Mouse (Mus musculus): ENCODE measurements around the gene Neurl2. TPM values are rescaled to one million over a fixed set of nuclear protein-coding genes. Genes with fewer than 3 reads are reported as not detected.
"Not testable (repeated sequence)": the region's sequence is repeated elsewhere in the genome, so short reads cannot be mapped to it uniquely, and the experiment has no call there.

The Neurl2 gene
- polyA plus RNA-seq, 1 experiment from 2014 or later, result 4.6 TPM

DNA sequence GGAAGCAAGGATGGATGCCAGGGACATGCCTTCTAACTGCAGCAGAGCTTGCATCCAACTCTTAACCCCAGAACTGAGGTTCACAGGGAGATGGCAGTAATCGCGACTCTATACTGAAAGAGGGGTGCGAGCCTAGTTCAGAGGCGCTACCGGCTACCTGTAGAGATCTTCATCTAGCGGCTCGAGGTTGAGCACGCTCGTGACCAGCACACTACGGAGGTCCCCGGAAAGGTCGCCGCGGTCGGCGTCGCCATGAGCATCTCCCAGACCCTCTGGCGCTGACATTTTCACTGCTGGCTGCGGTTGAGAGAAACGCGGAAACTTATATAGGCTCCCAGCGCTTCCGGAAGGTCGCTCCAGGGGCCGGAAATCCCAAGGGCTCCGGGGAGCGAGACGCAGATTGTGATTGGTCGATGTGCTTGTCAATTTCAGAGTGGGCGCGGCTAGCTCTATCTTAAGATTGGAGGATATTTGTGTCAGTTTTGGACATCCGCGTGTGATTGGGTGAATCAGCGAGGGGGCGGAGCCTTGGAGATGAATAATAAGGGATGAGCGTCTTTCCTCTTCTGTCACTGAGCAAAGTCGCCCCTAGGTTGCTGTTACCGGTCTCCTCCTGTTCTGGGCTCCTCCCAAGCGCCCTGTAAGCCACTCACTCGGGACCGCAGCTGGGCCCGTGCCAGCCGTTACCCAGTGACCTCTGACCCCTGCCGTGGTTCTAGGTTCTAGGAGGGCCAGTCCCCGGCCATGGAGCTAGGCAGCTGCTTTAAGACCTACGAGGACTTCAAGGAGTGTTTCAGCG, 28.5 kb downstream of the Neurl2 start, which contains the start of the genes Acot8 and Zswim3:
Gene Acot8 (minus strand): TSS at position 350 of the 799 bp plus-strand sequence.
Gene Zswim3 (plus strand): TSS at position 566 of the 799 bp plus-strand sequence.
- Histone ChIP-seq H3K36me3 (replicated peaks) (peaks cover 9% of the 10 kb centered on the region; the same call in 1 of the 2 replicates), H3K27ac (peak within 1 kb of the TSS; percentile 83), H3K4me3 (replicated peaks) (peak within 1 kb of the TSS; percentile 74), H3K4me1 (peaks cover 23% of the 10 kb centered on the region), H3K27me3 (no peaks in the 10 kb centered on the region), H3K4me2 (peak within 1 kb of the TSS; percentile 91), H3K9me3 (no peaks in the 10 kb centered on the region), H3K9ac (peak within 1 kb of the TSS; percentile 87)
- peak; percentile 97 for ATAC-seq (ENCODE audit: low FRiP score)
- under 1% methylated on average over 47 of the region's 47 CpGs for WGBS

GRCm38 (mm10) chr2:164803921-164804313, 29.3 kb downstream of the Neurl2 start:
- H3K4me1 ChIP-seq, result peaks cover 23% of the 10 kb centered on the region
- H3K27me3 ChIP-seq, result no peaks in the 10 kb centered on the region
- peak overlapping the region; percentile 87 for H3K9ac ChIP-seq
- peaks cover 17% of the 10 kb centered on the region; the same call in 1 of the 2 replicates for H3K36me3 ChIP-seq (replicated peaks)
- peak overlapping the region; percentile 87 for H3K4me2 ChIP-seq
- no peak overlapping the region for H3K27ac ChIP-seq
- H3K9me3 ChIP-seq, result no peaks in the 10 kb centered on the region
- ATAC-seq (ENCODE audit: low FRiP score), result no peak
- peak overlapping the region; percentile 74 for H3K4me3 ChIP-seq (replicated peaks)
- 74% methylated on average over 1 of the region's 1 CpGs for WGBS

DNA sequence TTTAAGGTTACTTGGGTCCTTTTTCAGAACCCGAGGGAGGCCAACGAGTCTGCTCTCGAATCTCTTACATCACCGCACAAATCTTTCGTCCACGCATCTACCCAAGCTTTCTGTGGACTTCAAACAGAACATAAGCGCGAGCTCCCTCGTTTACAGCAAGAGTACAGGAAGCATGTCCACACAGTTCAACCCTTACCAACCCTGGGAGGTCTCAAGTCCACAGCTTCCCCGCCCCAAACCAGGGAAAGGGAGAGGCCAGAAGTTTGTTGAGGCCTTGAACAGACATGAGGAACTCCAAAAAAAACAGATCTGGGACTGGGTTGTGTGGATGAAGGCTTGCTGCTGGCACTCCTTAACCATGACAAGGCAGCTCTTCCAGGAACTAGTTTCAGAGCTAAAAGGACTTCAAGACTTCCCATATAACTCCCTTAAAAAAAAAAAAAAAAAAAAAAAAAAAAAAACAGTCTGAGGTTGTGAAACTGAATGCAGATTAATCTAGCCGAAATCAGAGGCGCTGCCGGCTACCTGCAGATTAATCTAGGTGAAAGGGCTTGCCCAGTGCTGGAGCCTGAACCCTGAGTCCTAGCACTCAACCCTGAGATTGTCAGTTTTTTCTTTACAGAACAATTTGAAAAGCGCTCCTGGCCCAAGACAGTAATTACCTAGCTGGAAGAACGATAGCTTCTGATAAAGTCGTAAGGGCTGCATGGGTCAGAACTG, 29.9 kb downstream of the Neurl2 start:
- peaks cover 20% of the 10 kb centered on the region for H3K36me3 ChIP-seq (replicated peaks)
- peak overlapping the region; percentile 87 for H3K4me2 ChIP-seq
- H3K27me3 ChIP-seq, result no peaks in the 10 kb centered on the region
- no peaks in the 10 kb centered on the region for H3K9me3 ChIP-seq
- no peak overlapping the region for H3K27ac ChIP-seq
- WGBS, result 92% methylated on average over 16 of the region's 16 CpGs
- peak overlapping the region; percentile 74 for H3K4me3 ChIP-seq (replicated peaks)
- H3K9ac ChIP-seq, result peak overlapping the region; percentile 87; the same call in 1 of the 2 replicates
- no peak for ATAC-seq (ENCODE audit: low FRiP score)
- H3K4me1 ChIP-seq, result peaks cover 23% of the 10 kb centered on the region

GRCm38 (mm10) chr2:164800252-164801004, 32.8 kb downstream of the Neurl2 start:
- Histone ChIP-seq H3K27me3 (no peaks in the 10 kb centered on the region), H3K4me1 (peaks cover 12% of the 10 kb centered on the region), H3K4me2 (no peak overlapping the region), H3K36me3 (replicated peaks) (peaks cover 42% of the 10 kb centered on the region), H3K4me3 (replicated peaks) (no peak overlapping the region), H3K9me3 (no peaks in the 10 kb centered on the region), H3K9ac (no peak overlapping the region), H3K27ac (no peak overlapping the region)
- no peak for ATAC-seq (ENCODE audit: low FRiP score)
- WGBS, result 93% methylated on average over 13 of the region's 13 CpGs

DNA sequence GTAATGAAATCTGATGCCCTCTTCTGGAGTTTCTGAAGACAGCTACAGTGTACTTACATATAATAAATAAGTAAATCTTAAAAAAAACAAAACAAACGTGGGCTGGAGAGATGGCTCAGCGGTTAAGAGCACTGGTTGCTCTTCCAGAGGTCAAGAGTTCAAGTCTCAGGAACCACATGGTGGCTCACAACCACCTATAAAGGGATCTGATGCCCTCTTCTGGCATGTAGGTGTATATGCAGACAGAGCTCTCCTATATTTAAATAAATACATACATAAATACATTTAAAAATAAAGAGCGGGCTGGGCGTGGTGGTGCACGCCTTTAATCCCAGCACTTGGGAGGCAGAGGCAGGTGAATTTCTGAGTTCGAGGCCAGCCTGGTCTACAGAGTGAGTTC, 34.7 kb downstream of the Neurl2 start:
- WGBS, result 86% methylated on average over 6 of the region's 6 CpGs
- H3K4me3 ChIP-seq (replicated peaks); H3K9me3 ChIP-seq; H3K4me2 ChIP-seq; H3K27me3 ChIP-seq; H3K4me1 ChIP-seq; H3K27ac ChIP-seq; ATAC-seq (ENCODE audit: low FRiP score); H3K9ac ChIP-seq: not testable (repeated sequence)
- H3K36me3 ChIP-seq (replicated peaks), result peaks cover 52% of the 10 kb centered on the region

- Histone ChIP-seq H3K9ac (no peak overlapping the region), H3K4me2 (no peak overlapping the region), H3K4me1 (no peaks in the 10 kb centered on the region), H3K27me3 (no peaks in the 10 kb centered on the region), H3K27ac (no peak overlapping the region), H3K9me3 (no peaks in the 10 kb centered on the region), H3K36me3 (replicated peaks) (peaks cover 75% of the 10 kb centered on the region), H3K4me3 (replicated peaks) (no peak overlapping the region)
- WGBS, result 88% methylated on average over 4 of the region's 4 CpGs
- ATAC-seq (ENCODE audit: low FRiP score), result no peak
Measured at GRCm38 (mm10) chr2:164795868-164796267, 37.4 kb downstream of the Neurl2 start.

- Histone ChIP-seq H3K9ac (no peak overlapping the region), H3K9me3 (no peaks in the 10 kb centered on the region), H3K4me2 (no peak overlapping the region), H3K4me3 (replicated peaks) (no peak overlapping the region), H3K4me1 (no peaks in the 10 kb centered on the region), H3K27ac (no peak overlapping the region), H3K36me3 (replicated peaks) (peaks cover 73% of the 10 kb centered on the region), H3K27me3 (no peaks in the 10 kb centered on the region)
- 33% methylated on average over 5 of the region's 5 CpGs for WGBS
- ATAC-seq (ENCODE audit: low FRiP score), result peak; percentile 56; the same call in 1 of the 2 replicates
Measured at GRCm38 (mm10) chr2:164794293-164794692, 39.0 kb downstream of the Neurl2 start.

DNA sequence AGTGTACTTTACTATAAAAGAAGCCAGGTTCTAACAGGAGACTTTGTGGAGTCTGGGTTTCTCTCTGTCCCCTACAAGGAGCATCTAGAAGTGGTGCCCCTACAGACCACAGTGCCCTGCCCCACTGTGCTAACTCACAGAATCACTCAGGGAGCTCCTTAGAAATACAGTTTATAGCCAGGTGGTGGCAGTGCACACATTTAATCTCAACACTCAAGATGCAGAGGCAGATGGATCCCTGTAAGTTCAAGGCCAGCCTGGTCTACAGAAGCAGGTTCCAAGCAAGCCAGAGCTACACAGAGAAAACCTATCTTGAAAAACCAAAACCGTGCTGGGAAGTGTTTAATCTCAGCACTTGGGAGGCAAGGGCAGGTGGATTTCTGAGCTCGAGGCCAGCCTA, 39.5 kb downstream of the Neurl2 start:
- Histone ChIP-seq H3K9me3 (no peaks in the 10 kb centered on the region), H3K4me3 (replicated peaks) (no peak overlapping the region), H3K36me3 (replicated peaks) (peaks cover 72% of the 10 kb centered on the region), H3K9ac (no peak overlapping the region), H3K4me1 (no peaks in the 10 kb centered on the region), H3K27ac (no peak overlapping the region), H3K27me3 (no peaks in the 10 kb centered on the region), H3K4me2 (no peak overlapping the region)
- no peak for ATAC-seq (ENCODE audit: low FRiP score)
- WGBS, result 96% methylated on average over 2 of the region's 2 CpGs

- H3K4me2 ChIP-seq, result no peak overlapping the region
- H3K27ac ChIP-seq, result no peak overlapping the region
- no peaks in the 10 kb centered on the region for H3K9me3 ChIP-seq
- peaks cover 69% of the 10 kb centered on the region for H3K36me3 ChIP-seq (replicated peaks)
- no peak for ATAC-seq (ENCODE audit: low FRiP score)
- H3K4me1 ChIP-seq, result no peaks in the 10 kb centered on the region
- H3K4me3 ChIP-seq (replicated peaks), result no peak overlapping the region
- no peak overlapping the region for H3K9ac ChIP-seq
- no peaks in the 10 kb centered on the region for H3K27me3 ChIP-seq
- WGBS, result 86% methylated on average over 3 of the region's 3 CpGs
Measured at GRCm38 (mm10) chr2:164793236-164793635, 40.0 kb downstream of the Neurl2 start.

GRCm38 (mm10) chr2:164792400-164793190, 40.7 kb downstream of the Neurl2 start:
- WGBS, result 91% methylated on average over 12 of the region's 12 CpGs
- Histone ChIP-seq H3K27me3 (no peaks in the 10 kb centered on the region), H3K27ac (no peak overlapping the region), H3K4me3 (replicated peaks) (no peak overlapping the region), H3K9me3 (no peaks in the 10 kb centered on the region), H3K36me3 (replicated peaks) (peaks cover 65% of the 10 kb centered on the region), H3K4me2 (no peak overlapping the region), H3K9ac (no peak overlapping the region), H3K4me1 (no peaks in the 10 kb centered on the region)
- no peak for ATAC-seq (ENCODE audit: low FRiP score)

- H3K9ac ChIP-seq, result no peak overlapping the region
- H3K36me3 ChIP-seq (replicated peaks), result peaks cover 62% of the 10 kb centered on the region
- peaks cover 3% of the 10 kb centered on the region for H3K4me1 ChIP-seq
- H3K4me2 ChIP-seq, result no peak overlapping the region
- no peaks in the 10 kb centered on the region for H3K9me3 ChIP-seq
- 96% methylated on average over 18 of the region's 18 CpGs for WGBS
- no peak overlapping the region for H3K27ac ChIP-seq
- ATAC-seq (ENCODE audit: low FRiP score), result no peak
- peaks cover under 1% of the 10 kb centered on the region; the same call in 1 of the 2 replicates for H3K27me3 ChIP-seq
- no peak overlapping the region for H3K4me3 ChIP-seq (replicated peaks)
Measured at GRCm38 (mm10) chr2:164791841-164792261, 41.4 kb downstream of the Neurl2 start.

Measured in forebrain, embryonic 12.5 days (tissue).